ENCODE assay signal across 28 mouse cellular contexts in genomic region chr19:16456181-16456580, GRCm38 (mm10). TPM values are rescaled to one million over a fixed set of nuclear protein-coding genes. Genes with fewer than 3 reads are reported as not detected.
DNase-seq lines count a peak whose midpoint lies in the region; ATAC-seq and TF ChIP-seq lines count a peak whose summit lies in the region.
"Had no signal": no experiment of that assay in that cellular context is flagged by ENCODE, and none has a peak within 500 bp of the region (broad histone marks: within the 10 kb centered on the region; RNA-seq: fewer than 3 reads in every experiment).

No protein-coding gene starts in this region.

- ATAC-seq in liver, embryonic 13.5 days (ENCODE audit: low read depth): no peak
- no peak for ATAC-seq in liver, postnatal 0 days
- ATAC-seq in hematopoietic stem cell, adult 5-6 weeks (replicated peaks in 1 of 2; ENCODE audit: insufficient read depth in 1 of 2, low FRiP score in 2 of 2, low TSS enrichment in 1 of 2, low read depth in 1 of 2, poor library complexity in 2 of 2, severe bottlenecking in 2 of 2): peak; percentile 65 to 68; a peak in 2 of 4 replicates
- ATAC-seq in megakaryocyte progenitor cell, adult 5-6 weeks (replicated peaks; ENCODE audit: poor library complexity): peak; percentile 74
- no peak for ATAC-seq in megakaryocyte-erythroid progenitor cell, adult 5-6 weeks (replicated peaks; ENCODE audit: low FRiP score, low TSS enrichment, poor library complexity, severe bottlenecking)
- ATAC-seq: forebrain, embryonic 15.5 days; hindbrain, embryonic 16.5 days had no signal

- peaks cover 9% of the 10 kb centered on the region for H3K4me1 ChIP-seq in liver, embryonic 13.5 days (replicated peaks)
- H3K4me1 ChIP-seq in liver, postnatal 0 days (ENCODE audit: insufficient read depth): 0 out of 2 replicates have a peak, but pooled peaks cover 2% of the 10 kb centered on the region
- H3K4me1 ChIP-seq: embryonic facial prominence, embryonic 13.5 days; forebrain, embryonic 12.5 days; forebrain, embryonic 15.5 days had no signal

- H3K27ac ChIP-seq in liver, embryonic 13.5 days: peak overlapping the region; percentile 7; the same call in 1 of the 2 replicates
- no peak overlapping the region for H3K27ac ChIP-seq in liver, postnatal 0 days (ENCODE audit: low read depth)
- H3K27ac ChIP-seq: embryonic facial prominence, embryonic 10.5 days; embryonic facial prominence, embryonic 13.5 days; forebrain, embryonic 12.5 days; forebrain, embryonic 15.5 days; hindbrain, embryonic 10.5 days; hindbrain, embryonic 13.5 days had no signal

- H3K4me2 ChIP-seq in liver, embryonic 13.5 days: no peak overlapping the region
- no peak overlapping the region for H3K4me2 ChIP-seq in liver, postnatal 0 days (ENCODE audit: low read depth, low read length)
- H3K4me2 ChIP-seq: embryonic facial prominence, embryonic 13.5 days; forebrain, embryonic 12.5 days; forebrain, embryonic 15.5 days; heart, embryonic 11.5 days; hindbrain, embryonic 13.5 days had no signal

- no peaks in the 10 kb centered on the region for H3K9me3 ChIP-seq in liver, embryonic 13.5 days (replicated peaks)
- no peaks in the 10 kb centered on the region for H3K9me3 ChIP-seq in liver, postnatal 0 days (ENCODE audit: low read length)
- H3K9me3 ChIP-seq: embryonic facial prominence, embryonic 10.5 days; embryonic facial prominence, embryonic 13.5 days; forebrain, embryonic 12.5 days; forebrain, embryonic 15.5 days; G1E; hindbrain, embryonic 10.5 days; hindbrain, embryonic 13.5 days had no signal

- H3K36me3 ChIP-seq in liver, embryonic 13.5 days: no peaks in the 10 kb centered on the region
- no peaks in the 10 kb centered on the region for H3K36me3 ChIP-seq in liver, postnatal 0 days (replicated peaks; ENCODE audit: insufficient read depth, low read length)
- H3K36me3 ChIP-seq: embryonic facial prominence, embryonic 10.5 days; embryonic facial prominence, embryonic 13.5 days; forebrain, embryonic 12.5 days; forebrain, embryonic 15.5 days; G1E; hindbrain, embryonic 10.5 days; hindbrain, embryonic 13.5 days had no signal

- TF ChIP-seq CTCF in liver, postnatal 0 days (IDR thresholded peaks at IDR 0.05; ENCODE audit: low read depth): no peak

- H3K27me3 ChIP-seq in liver, embryonic 13.5 days: no peaks in the 10 kb centered on the region
- H3K27me3 ChIP-seq in liver, postnatal 0 days (ENCODE audit: insufficient read depth, low read length): no peaks in the 10 kb centered on the region
- H3K27me3 ChIP-seq: CH12.LX; embryonic facial prominence, embryonic 13.5 days; forebrain, embryonic 12.5 days; forebrain, embryonic 15.5 days; hindbrain, embryonic 13.5 days had no signal

- no peak overlapping the region for H3K9ac ChIP-seq in liver, embryonic 13.5 days
- no peak overlapping the region for H3K9ac ChIP-seq in liver, postnatal 0 days (replicated peaks)
- H3K9ac ChIP-seq: embryonic facial prominence, embryonic 13.5 days; forebrain, embryonic 12.5 days; forebrain, embryonic 15.5 days; hindbrain, embryonic 13.5 days had no signal

- TF ChIP-seq EP300 in liver, postnatal 0 days (IDR thresholded peaks at IDR 0.05; ENCODE audit: low read depth): no peak

- 17% methylated on average over 2 of the region's 2 CpGs for WGBS in liver, embryonic 13.5 days (ENCODE audit: insufficient replicate concordance)
- WGBS in liver, postnatal 0 days (ENCODE audit: insufficient replicate concordance): 31% methylated on average over 2 of the region's 2 CpGs

- no peak for DNase-seq in liver, embryonic 13.5 days
- no peak for DNase-seq in liver, postnatal 0 days
- DNase-seq in urinary bladder, adult 2 months (ENCODE audit: low spot score): no peak
- DNase-seq in kidney, postnatal 14 days: no peak
- DNase-seq: adrenal gland, adult 2 months; adrenal gland, postnatal 14 days; B cell, adult 2 months; cerebellum, adult 11 months; cerebellum, adult 2 months; cerebellum, adult 9-11 months; cerebellum, postnatal 25 days; embryo, embryonic 11 days; gastrocnemius, postnatal 36 days; heart, adult 11 months had no signal

- H3K4me3 ChIP-seq in liver, embryonic 13.5 days (replicated peaks): no peak overlapping the region
- H3K4me3 ChIP-seq in liver, postnatal 0 days (ENCODE audit: low read depth, low read length): no peak overlapping the region
- H3K4me3 ChIP-seq: embryonic facial prominence, embryonic 10.5 days; embryonic facial prominence, embryonic 13.5 days; erythroblast, embryonic 14.5 days; forebrain, embryonic 12.5 days; forebrain, embryonic 15.5 days; hindbrain, embryonic 10.5 days; hindbrain, embryonic 13.5 days had no signal

RNA-seq across cellular contexts. Expression of gene Gna14, which starts 20.6 kb away (rescaled TPM):
- polyA plus RNA-seq in liver, embryonic 13.5 days (2015; fragmentation: Nextera tagmentation; extraction: Ambion mirVana): 1.2 and 1.6 TPM in 2 replicates
- polyA plus RNA-seq in liver, postnatal 0 days (2015; fragmentation: Nextera tagmentation; extraction: Ambion mirVana): 0.57 and 0.79 TPM in 2 replicates
- 2.2 and 2.6 TPM in 2 replicates for total RNA-seq in hematopoietic stem cell, adult 5-6 weeks (2017)
- total RNA-seq in megakaryocyte progenitor cell, adult 5-6 weeks (2015): 2.6 and 3.6 TPM in 2 replicates
- total RNA-seq in megakaryocyte progenitor cell, adult 5-6 weeks (2017): 1.7 TPM in 2 replicates
- polyA plus RNA-seq in urinary bladder, adult 2 months (2012; rRNA removed): 3.4 and 3.7 TPM in 2 replicates
- 12.5 and 19.1 TPM in 2 replicates for total RNA-seq in megakaryocyte-erythroid progenitor cell, adult 5-6 weeks (2014; fragmentation: Nextera tagmentation)
- 12.7 and 14.1 TPM in 2 replicates for total RNA-seq in megakaryocyte-erythroid progenitor cell, adult 5-6 weeks (2017)
- total RNA-seq: G1E had no signal
- polyA plus RNA-seq: erythroblast, embryonic 14.5 days; G1E had no signal

Comparison
In these comparisons a context has a peak if more than half of its experiments do, and no peak if none do; other contexts are left out.
1. ATAC-seq: peak in hematopoietic stem cell, adult 5-6 weeks (2 of 2) and megakaryocyte progenitor cell, adult 5-6 weeks (single experiment); none in liver, embryonic 13.5 days (single experiment), liver, postnatal 0 days (single experiment) and megakaryocyte-erythroid progenitor cell, adult 5-6 weeks (single experiment).